Mouse (Mus musculus) embryonic stem cell, embryonic (primary cell): ENCODE results near the gene Nat10.

Experiments
- CTCF ChIA-PET, 4 experiments: fragments of 300-600 bp in 2 of 4; fragments of 350-600 bp in 2 of 4; sonication (Branson Sonifier 250); formaldehyde crosslinking; loops; one replicate each; lab custom pipeline; 2022; ENCODE audit warnings: inconsistent platforms in 2 of 4; lab: Charles Lee
- POLR2A ChIA-PET, 4 experiments: fragments of 300-600 bp in 2 of 4; fragments of 350-600 bp in 2 of 4; sonication (Branson Sonifier 250); formaldehyde crosslinking; loops; one replicate each; lab custom pipeline; 2022; ENCODE audit warnings: antibody characterized with exemption in 4 of 4, inconsistent platforms in 1 of 4; lab: Charles Lee

The Nat10 gene

GRCm38 (mm10) chr2:103718594-103719291, 42.3 kb downstream of the Nat10 start:
- POLR2A ChIA-PET = interaction anchor here (0.5 to 4.1 kb wide), 18 partner anchors 8 to 372 kb away, joined by 3 to 24 read pairs (median 4); partner anchors contain the start of genes Abtb2 (in 2 of the 4) and Nat10 (in 1 of the 4)
- CTCF ChIA-PET = interaction anchor here in 3 of 4 experiments (0.6 to 3.8 kb wide), 26 partner anchors 9 to 282 kb away, joined by 3 to 19 read pairs (median 4); partner anchors contain the start of gene Abtb2 (in 2 of the 3)

DNA sequence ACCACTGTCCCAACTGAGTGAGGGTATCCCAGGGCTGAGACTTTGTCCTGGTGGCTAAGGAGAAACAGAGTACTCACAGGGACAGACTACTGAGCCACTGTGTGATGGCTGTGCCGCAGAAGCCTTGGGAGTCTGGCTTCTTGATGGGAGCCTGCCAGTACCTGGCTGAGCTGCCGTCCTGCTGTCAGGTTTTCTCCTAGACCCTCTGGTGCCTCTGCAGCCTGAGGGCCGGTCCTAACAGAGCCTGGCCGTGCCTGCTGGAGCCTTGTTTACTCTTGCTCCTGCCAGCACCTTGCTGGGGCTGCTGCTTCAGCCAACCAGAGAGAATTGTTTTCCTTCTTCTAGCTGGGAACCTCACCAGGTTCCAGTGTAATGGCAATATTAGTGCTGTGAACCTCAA, 46.7 kb downstream of the Nat10 start:
- ChIA-PET CTCF (interaction anchor here in 1 of 4 experiments (3.2 kb wide), 1 partner anchor 258 kb away, joined by 15 read pairs; no protein-coding TSS in a partner anchor), POLR2A (interaction anchor here in 2 of 4 experiments (0.7 to 2.2 kb wide), 5 partner anchors 10 to 148 kb away, joined by 3 to 6 read pairs (median 3); partner anchors contain the start of gene Abtb2 (in 1 of the 2))

DNA sequence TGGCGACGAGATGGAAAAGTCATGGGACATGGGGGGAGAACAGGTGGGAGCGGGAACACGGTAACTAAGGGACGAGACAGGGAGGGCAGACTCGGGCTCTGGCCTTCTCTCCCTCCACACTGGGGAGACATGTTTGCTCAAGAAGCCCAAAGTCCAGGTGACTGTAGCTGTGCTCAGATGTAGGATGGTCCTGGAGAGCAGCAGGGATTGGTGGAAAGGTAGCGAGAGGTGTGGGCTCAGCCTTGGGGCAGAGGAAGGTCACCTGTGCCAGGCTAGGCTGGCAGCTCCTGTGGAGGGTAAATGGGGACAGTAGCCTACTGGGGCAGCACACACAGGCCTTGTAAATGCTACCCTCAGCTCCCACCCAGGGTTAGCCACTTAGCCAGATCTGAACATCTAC, 47.2 kb downstream of the Nat10 start:
- ChIA-PET CTCF (interaction anchor here in 3 of 4 experiments (0.6 to 3.2 kb wide), 7 partner anchors 18 to 289 kb away, joined by 3 to 15 read pairs (median 3); no protein-coding TSS in a partner anchor), POLR2A (interaction anchor here in 3 of 4 experiments (0.6 to 2.2 kb wide), 9 partner anchors 9 to 604 kb away, joined by 3 to 6 read pairs (median 4); partner anchors contain the start of genes Abtb2 (in 1 of the 3) and Caprin1 (in 1 of the 3))

DNA sequence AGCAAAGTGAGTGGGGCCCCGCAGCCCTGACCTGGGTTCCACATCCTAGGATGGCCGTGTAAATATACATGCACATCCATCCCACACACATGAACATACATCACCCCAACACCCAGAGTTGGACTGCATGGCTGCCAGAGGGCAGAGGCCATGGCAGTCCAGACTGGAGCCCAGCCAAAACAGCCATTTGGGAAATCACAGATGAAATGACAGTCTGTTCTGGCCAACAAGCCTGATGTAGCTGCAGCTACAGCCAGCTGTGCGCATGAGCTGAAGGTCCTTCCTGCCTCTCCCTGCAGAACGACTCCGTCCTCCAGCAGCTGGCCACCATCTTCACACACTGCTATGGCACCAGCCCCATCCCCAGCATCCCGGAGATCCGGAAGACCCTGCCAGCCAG, 50.2 kb downstream of the Nat10 start:
- POLR2A ChIA-PET = interaction anchor here in 3 of 4 experiments (0.6 to 1.1 kb wide), 3 partner anchors 9 to 144 kb away, joined by 4 to 5 read pairs (median 4); partner anchors contain the start of gene Abtb2 (in 1 of the 3)
- CTCF ChIA-PET = interaction anchor here in 2 of 4 experiments (0.6 to 0.9 kb wide), 2 partner anchors 136 to 254 kb away, joined by 3 read pairs; no protein-coding TSS in a partner anchor

- CTCF ChIA-PET = interaction anchor here in 2 of 4 experiments (0.8 to 1.4 kb wide), 6 partner anchors 12 to 294 kb away, joined by 3 to 4 read pairs (median 4); no protein-coding TSS in a partner anchor
- POLR2A ChIA-PET = interaction anchor here in 2 of 4 experiments (0.6 to 3.2 kb wide), 4 partner anchors 10 to 88 kb away, joined by 3 to 10 read pairs (median 4); no protein-coding TSS in a partner anchor
Measured at GRCm38 (mm10) chr2:103707056-103707776, 53.9 kb downstream of the Nat10 start.

DNA sequence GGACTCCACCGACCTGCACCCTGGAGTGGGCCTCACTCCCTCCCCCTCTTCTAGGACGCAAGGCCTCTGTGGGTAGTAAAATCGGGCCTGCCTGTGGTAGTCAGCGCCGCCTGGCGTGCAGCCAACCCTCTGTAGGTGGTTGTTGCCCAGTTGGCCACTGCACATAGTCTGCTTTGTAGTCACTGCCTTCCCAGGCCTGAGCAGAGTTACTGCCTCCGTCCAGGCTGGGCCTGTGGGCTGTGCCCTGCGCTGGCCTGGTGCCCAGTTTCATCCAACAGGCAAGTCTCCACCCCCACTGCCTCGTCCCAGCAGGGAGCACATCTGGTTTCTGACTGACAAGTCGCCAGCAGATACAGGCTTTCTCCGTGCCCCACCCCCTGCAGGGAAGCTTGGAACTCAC, 54.8 kb downstream of the Nat10 start:
- POLR2A ChIA-PET = interaction anchor here in 1 of 4 experiments (1.1 to 3.2 kb wide), 2 partner anchors 11 to 89 kb away, joined by 3 to 10 read pairs; no protein-coding TSS in a partner anchor
- CTCF ChIA-PET = interaction anchor here in 2 of 4 experiments (1.1 to 1.4 kb wide), 3 partner anchors 13 to 295 kb away, joined by 3 to 4 read pairs (median 4); no protein-coding TSS in a partner anchor

DNA sequence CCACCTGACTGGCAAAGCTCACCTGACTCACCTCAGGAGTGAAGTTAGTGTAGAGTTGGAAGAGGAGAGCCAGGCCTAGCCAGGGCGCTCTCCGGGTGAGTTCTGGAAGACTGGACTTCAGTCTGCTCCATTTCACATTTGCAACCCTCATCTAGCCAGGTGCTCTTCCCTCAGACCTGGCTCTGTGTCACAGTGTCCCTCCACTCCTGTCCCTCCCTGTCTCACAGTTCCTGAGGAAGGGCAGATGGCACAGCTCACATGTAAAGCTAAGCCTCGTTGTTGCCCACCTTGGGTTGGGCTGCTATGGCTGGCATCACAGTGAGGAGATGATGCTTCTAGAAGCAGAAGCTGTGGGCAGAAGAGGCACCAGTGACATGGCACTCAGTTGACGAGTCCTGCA, 55.2 kb downstream of the Nat10 start:
- ChIA-PET CTCF (interaction anchor here in 2 of 4 experiments (0.9 to 1.5 kb wide), 5 partner anchors 13 to 295 kb away, joined by 3 to 5 read pairs (median 4); partner anchors contain the start of gene Abtb2 (in 1 of the 2)), POLR2A (interaction anchor here in 1 of 4 experiments (1.1 to 3.2 kb wide), 3 partner anchors 10 to 89 kb away, joined by 3 to 10 read pairs (median 3); no protein-coding TSS in a partner anchor)

GRCm38 (mm10) chr2:103703865-103704264, 57.2 kb downstream of the Nat10 start:
- POLR2A ChIA-PET = interaction anchor here in 2 of 4 experiments (1.8 to 2.0 kb wide), 2 partner anchors 10 kb away, joined by 5 to 6 read pairs; no protein-coding TSS in a partner anchor
- CTCF ChIA-PET = interaction anchor here in 1 of 4 experiments (0.5 to 0.6 kb wide), 2 partner anchors 36 to 319 kb away, joined by 3 to 7 read pairs; no protein-coding TSS in a partner anchor

DNA sequence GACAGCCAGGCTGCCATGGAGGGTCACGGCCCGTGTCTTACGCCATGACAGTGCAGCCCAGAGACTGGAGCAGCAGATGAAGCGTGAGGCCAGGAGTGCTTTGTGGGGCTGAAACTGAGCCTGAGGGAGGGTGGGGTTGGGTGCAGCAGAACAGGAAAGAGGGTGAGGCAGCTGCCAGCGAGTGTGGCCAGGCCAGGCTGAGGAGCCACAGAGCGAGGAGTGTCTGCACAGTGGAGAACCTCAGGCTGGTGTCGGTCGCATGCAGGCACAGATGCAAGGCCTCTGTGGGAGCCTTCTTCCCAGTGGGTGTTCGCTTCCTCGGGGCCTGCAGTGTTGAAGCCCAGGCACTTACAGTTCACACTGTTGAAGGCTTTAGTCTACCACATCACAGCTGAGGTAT, 57.7 kb downstream of the Nat10 start:
- POLR2A ChIA-PET = interaction anchor here in 1 of 4 experiments (0.7 kb wide), 1 partner anchor 136 kb away, joined by 3 read pairs; no protein-coding TSS in a partner anchor

DNA sequence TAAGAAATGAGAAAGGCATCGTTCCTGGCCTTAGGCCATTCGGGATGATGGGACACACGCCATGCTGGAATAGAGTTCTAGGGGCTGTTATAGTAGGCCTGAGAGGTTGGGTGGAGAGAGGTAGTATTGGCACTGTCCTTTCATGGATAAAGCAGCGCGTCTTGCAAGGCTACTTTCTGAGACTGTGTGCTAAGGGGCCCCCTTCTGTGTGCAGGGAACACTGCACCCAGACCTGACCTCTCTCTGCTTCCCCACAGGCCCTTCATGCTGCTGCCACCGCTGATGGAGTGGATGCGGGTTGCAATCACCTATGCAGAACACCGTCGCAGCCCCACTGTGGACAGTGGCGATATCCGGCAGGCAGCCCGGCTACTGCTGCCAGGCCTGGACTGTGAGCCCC, 60.6 kb downstream of the Nat10 start:
- ChIA-PET POLR2A (interaction anchor here in 1 of 4 experiments (0.9 kb wide), 1 partner anchor 17 kb away, joined by 3 read pairs; no protein-coding TSS in a partner anchor), CTCF (no interaction called here)

More for the DNA sequence above, 57.7 kb downstream of the Nat10 start:
- CTCF ChIA-PET = no interaction called here

- CTCF ChIA-PET = no interaction called here
Measured at GRCm38 (mm10) chr2:103696177-103696576, 64.9 kb downstream of the Nat10 start.

DNA sequence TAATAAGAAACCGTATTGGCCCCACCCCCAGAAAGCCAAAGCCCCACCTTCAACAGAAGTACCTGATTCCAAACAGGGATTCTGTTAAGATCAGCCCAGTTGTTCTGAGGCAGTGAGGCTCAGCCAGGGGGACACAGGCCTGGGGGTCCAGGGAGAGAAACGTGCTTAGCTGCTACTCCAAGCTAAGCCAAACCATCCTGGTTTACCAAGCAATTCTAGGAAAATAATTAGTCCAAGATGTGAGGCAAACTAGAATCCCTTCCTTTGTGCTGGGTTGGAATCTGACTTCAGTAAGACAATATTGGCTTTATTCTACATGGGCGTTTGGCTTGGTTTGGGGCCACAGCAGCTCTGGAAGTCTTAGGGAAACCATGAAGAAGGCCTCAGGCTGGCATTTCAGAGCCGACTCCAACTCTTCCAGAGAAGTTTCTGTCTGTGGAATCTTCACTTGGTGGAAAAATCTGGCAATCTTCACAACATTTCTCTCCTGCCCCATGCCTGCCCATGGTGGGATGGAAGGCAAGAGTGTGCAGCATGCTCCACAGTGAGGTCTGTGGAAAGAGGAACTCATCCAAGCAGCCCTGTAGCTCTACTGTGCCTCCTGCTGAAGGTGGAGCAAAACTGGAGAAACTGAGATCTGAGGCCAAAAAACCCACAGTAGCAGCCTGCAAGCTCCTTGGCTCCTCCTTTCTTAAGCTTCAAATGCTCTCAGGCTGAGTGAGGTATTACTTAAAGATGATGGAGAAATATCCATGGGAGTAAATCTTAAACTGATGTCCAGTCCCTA, 66.1 kb downstream of the Nat10 start:
- ChIA-PET CTCF (no interaction called here), POLR2A (interaction anchor here in 1 of 4 experiments (1.2 to 1.7 kb wide), 2 partner anchors 10 to 23 kb away, joined by 3 to 4 read pairs; no protein-coding TSS in a partner anchor)

More at GRCm38 (mm10) chr2:103696177-103696576, 64.9 kb downstream of the Nat10 start:
- POLR2A ChIA-PET = interaction anchor here in 1 of 4 experiments (0.6 to 1.7 kb wide), 2 partner anchors 21 to 41 kb away, joined by 3 to 4 read pairs; no protein-coding TSS in a partner anchor

DNA sequence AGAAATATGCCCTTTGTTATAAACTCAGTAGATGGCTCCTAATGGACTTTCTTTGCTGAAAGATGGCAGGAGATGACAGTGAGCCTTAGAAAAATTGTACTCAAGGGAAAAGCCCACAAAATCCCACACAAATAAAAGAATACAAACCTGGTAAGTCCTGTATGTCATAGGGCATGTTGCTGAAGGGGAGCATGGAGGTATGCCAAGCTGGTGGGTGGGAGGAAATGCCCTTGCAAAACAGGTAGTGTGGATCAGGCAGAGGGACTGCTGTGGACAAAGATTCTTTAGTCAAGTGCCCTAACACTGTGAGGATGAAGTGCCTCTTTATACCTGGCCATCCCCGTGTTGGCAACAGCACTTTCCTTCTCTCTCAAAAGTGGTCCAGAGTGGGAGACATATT, 68.3 kb downstream of the Nat10 start:
- ChIA-PET POLR2A (interaction anchor here in 1 of 4 experiments (1.6 kb wide), 1 partner anchor 38 kb away, joined by 4 read pairs; no protein-coding TSS in a partner anchor), CTCF (no interaction called here)

- POLR2A ChIA-PET = no interaction called here
Measured at GRCm38 (mm10) chr2:103691278-103691677, 69.8 kb downstream of the Nat10 start.

GRCm38 (mm10) chr2:103690828-103691227, 70.2 kb downstream of the Nat10 start:
- POLR2A ChIA-PET = interaction anchor here in 1 of 4 experiments (1.3 kb wide), 1 partner anchor 14 kb away, joined by 3 read pairs; no protein-coding TSS in a partner anchor

More at GRCm38 (mm10) chr2:103691278-103691677, 69.8 kb downstream of the Nat10 start:
- CTCF ChIA-PET = no interaction called here

GRCm38 (mm10) chr2:103690425-103690824, 70.6 kb downstream of the Nat10 start:
- CTCF ChIA-PET = no interaction called here
- POLR2A ChIA-PET = interaction anchor here in 1 of 4 experiments (1.3 kb wide), 1 partner anchor 13 kb away, joined by 3 read pairs; no protein-coding TSS in a partner anchor

More at GRCm38 (mm10) chr2:103690828-103691227, 70.2 kb downstream of the Nat10 start:
- CTCF ChIA-PET = no interaction called here

GRCm38 (mm10) chr2:103687888-103688287, 73.2 kb downstream of the Nat10 start:
- CTCF ChIA-PET = no interaction called here

More at GRCm38 (mm10) chr2:103687888-103688287, 73.2 kb downstream of the Nat10 start:
- POLR2A ChIA-PET = interaction anchor here in 1 of 4 experiments (0.6 kb wide), 1 partner anchor 95 kb away, joined by 4 read pairs; no protein-coding TSS in a partner anchor
